Mouse (Mus musculus) CD4-positive naive resting alpha-beta T cell, adult 57 days (primary cell): ENCODE results near the gene Tmem167b. TPM values are rescaled to one million over a fixed set of nuclear protein-coding genes. Genes with fewer than 3 reads are reported as not detected.

Experiments used
- total RNA-seq: library from RNA; stranded (reverse); gene quantifications from one replicate; pipeline ENCODE4 v1.2.4, GENCODE M21; 2023

Gene Tmem167b
- 41.9 TPM for total RNA-seq

DNA sequence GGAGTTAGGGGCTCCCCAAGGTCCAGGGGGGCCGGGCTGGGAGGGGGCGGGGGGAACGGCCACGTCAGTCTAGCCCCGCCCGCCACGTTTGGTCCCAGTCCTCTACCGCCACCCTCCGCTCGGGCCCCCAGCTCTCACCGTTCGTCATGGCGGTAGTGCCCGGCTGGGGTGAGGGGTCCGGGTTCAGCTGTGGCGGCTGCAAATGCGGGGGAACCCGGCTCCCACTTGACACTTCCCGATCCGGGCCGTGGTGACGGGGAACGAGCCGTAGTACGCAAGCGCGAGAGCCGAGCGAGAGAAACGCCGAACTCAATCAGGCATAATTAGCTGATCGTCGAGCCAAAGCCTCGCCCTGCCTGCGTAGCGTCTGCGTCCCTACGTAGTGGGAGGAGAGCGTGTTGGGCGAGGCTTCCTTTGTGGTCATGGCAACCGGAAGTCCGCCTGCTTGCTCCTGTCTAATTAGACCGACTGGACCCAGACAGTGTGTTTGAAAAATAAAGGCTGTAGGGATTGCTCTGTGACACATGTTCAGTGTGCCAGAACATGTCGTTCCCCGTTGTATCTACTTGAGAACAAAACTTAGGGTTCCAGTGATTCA is at the start of gene Tmem167b:
Gene Tmem167b, minus strand, starts transcription at position 334 of the 598 bp plus-strand sequence.

DNA sequence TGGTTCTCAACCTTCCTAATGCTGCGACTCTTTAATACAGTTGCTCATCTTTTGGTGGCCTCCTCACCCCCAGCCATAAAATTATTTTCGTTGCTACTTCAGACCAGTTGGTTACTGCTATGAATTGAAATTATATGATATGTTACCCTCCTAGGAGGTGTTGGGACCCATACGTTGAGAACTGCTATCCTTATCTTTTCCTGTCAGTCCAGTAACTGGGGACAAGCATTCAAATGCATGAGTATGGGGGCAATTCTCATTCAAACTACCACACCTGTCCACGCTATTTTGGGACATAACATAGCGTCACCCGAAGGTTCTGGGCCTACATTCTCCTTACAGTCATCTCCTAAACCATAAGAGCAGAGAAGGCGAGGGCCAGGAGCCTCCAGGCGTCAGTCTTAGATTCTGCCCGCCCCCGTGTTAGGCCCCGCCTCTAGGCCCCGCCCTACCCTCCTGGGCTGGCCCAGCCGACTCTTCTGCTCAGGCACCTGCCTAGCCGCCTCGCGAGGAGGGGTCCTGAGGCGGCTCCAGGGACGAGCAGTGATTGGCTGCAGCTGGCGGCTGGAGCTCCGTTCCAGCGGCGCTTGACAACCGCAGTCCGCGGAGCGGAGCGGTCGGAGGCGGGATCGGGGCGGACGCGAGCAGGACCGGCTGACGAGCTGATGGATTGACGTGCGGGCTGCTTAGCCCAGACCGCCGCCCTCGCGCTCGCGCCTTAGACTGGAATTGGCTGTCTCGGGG is 28.7 kb upstream of the Tmem167b start, which contains the start of gene Wdr47:
Gene Wdr47, plus strand, starts transcription at position 494 of the 744 bp plus-strand sequence.

DNA sequence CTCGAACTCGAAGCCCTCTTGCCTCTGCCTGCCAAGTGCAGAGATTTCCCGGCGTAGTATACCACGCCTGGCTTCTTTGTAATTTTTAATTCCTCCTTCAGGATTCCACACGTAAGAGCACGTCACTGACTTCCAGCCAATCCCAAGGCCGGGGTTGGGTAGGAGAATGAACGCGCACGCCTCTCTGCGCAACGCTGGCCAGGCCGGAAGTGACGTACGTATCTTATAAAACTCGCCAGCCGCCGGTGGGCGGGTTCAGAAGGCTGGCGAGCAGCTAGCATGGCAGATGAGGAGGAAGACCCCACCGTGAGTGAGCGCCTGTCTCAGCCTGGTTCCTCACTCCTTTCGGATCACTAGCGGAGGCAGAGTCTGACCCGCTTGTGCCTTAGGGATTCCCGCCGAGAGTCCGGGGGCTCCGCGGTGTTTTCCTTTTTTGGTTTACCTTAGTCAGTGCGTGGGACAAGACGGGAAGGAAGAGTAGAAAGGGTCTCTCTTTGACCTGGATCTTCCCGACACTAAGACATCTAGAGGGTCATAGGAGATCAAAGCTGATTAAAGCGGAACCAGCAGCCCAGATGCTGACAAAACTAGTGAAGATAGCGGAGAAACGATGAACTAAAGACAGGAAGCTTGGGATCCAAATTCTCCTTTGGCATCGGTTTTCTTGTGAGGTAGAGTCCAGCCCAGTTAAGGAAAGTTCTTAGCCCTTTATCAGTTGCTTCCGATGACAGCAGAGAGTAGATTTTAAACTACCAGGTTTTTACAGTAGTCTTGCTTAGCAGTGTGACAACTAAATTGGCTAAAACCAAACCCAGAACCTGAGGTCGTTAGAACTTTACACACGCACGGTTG is 9.4 kb upstream of the Tmem167b start, which contains the start of gene Taf13:
Gene Taf13, plus strand, starts transcription at position 256 of the 852 bp plus-strand sequence.

DNA sequence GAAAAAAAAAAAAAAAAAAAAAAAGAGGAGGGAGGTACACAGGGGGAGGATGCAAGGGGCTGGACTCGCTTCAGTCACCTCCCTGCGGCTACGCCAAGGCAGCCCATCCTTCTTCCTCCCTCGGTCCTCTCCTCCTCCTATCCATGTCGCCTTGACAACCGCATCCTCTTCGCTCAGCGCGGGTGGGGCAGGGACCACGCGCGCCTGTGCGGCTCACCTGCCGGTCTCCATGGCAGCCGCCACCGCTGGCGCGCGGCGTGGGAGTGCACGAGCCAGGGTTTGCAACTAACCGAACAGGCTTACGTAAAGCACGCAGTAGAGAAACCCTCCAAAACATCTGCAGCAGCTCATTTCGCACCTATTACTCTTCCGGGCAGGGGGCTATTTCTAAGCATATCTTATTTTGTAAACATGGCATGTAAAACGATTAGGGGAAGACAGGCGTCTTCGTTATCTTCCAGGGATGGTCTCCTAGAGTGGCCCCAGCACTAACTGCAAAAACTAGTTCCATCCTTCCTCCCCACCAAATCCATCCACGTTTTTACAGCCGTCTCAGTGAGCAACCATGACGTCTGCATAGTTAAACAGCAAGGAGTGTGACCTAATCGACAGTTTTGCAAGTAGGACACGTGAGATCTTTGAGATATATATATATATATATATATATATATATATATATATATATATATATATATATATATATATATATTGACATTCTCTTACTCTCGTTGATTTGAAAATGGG is 25.6 kb downstream of the Tmem167b start, which contains the start of gene 5330417C22Rik:
Gene 5330417C22Rik, minus strand, starts transcription at position 20 of the 744 bp plus-strand sequence.

DNA sequence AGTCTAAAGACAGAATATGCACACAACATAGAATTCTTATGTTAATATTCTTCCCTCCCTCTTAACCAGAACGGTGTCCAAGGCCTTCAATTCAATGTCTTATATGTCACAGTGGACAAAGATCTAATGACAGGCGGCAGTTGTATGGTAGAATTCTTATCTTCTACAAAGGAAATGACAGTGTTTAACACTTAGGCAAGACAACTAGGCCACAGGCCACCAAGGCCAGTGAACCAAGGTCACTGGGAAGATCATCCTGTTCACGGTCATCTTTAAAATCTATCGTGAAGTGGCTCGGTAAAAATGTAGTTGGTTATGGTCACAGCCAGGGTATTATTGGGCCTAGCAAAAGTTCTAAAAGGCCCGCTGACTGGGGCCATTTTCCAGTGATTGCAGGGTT is 28.3 kb downstream of the Tmem167b start, which contains the start of gene 1700013F07Rik:
Gene 1700013F07Rik, plus strand, starts transcription at position 200 of the 400 bp plus-strand sequence.

Other genes with a start within 250 kb of the Tmem167b start
- not detected for gene Mybphl, start 197.6 kb downstream of the Tmem167b start, total RNA-seq
- gene Psrc1, start 178.6 kb downstream of the Tmem167b start, total RNA-seq = 0.41 TPM
- gene Celsr2, start 146.9 kb downstream of the Tmem167b start, total RNA-seq = 8.8 TPM
- gene Sars, start 117.3 kb downstream of the Tmem167b start, total RNA-seq = 150 TPM
- gene 1700013F07Rik, start 28.3 kb downstream of the Tmem167b start, total RNA-seq = not detected
- 0.38 TPM for gene 5330417C22Rik, start 25.9 kb downstream of the Tmem167b start, total RNA-seq
- 19.6 TPM for gene Taf13, start 9.2 kb upstream of the Tmem167b start, total RNA-seq
- gene Wdr47, start 28.8 kb upstream of the Tmem167b start, total RNA-seq = 17.1 TPM
- 39.8 TPM for gene Clcc1, start 91.4 kb upstream of the Tmem167b start, total RNA-seq
- gene Gpsm2, start 159.8 kb upstream of the Tmem167b start, total RNA-seq = 5.7 TPM
- not detected for gene Aknad1, start 177.2 kb upstream of the Tmem167b start, total RNA-seq